Mouse (Mus musculus): ENCODE results near the gene Cacnb2. TPM values are rescaled to one million over a fixed set of nuclear protein-coding genes. Genes with fewer than 3 reads are reported as not detected.

Cacnb2 gene
- polyA plus RNA-seq (2012; ENCODE audit: insufficient read depth, insufficient read length, missing spikeins) = 0.54 TPM in 1 of 2 replicates, not detected in the other

DNA sequence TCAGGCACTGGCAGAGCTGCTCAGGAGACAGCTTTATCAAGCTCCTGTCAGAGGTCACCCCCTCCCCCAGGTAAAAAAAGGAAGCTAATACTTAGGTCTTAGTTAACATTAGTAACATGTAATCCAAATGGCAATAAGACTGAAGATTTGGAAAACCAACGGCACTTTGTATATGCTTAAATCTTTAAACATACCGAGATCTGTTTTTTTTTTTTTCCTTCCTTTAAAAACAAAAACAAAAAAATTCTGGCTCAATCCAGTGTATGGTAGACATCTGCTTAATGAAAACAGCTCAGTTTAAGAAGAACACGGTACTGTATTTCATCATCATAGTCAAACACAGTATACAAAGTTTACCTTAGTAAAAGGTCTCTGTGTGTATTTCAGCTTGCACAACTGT lies at the start of gene Cacnb2:
Gene Cacnb2 (plus strand): TSS at position 301 of the 400 bp plus-strand sequence.
- no peak within 1 kb of the TSS for H3K27ac ChIP-seq (replicated peaks; ENCODE audit: low read depth, low read length)
- H3K4me1 ChIP-seq (ENCODE audit: control insufficient read depth, insufficient read depth, insufficient read length, low read length) = no peaks in the 10 kb centered on the region; the same call in 1 of the 2 replicates
- peak within 1 kb of the TSS; percentile 61 for H3K4me3 ChIP-seq (ENCODE audit: insufficient read depth, low read depth, low read length)

DNA sequence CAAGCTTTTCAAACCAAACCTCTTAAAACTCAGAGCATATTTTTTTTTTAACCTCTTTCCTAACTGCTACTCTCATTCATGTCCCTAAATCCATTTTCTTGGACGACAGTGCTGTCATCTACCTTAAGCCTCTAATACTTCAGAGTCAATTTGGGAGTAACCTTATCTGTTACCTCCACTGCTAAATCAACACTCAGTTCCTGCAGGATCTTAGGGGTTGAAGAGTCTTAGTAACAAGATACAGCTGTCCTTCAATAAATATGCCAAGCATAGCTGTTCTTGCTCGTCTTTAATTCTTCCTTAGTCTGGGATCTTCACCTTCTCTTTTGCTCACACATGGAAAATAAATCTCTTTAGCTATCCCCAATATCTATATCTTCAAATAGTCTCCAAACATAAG lies 34.9 kb upstream of the Cacnb2 start:
- Histone ChIP-seq H3K4me3 (ENCODE audit: insufficient read depth, low read depth, low read length) (no peak overlapping the region), H3K27ac (replicated peaks; ENCODE audit: low read depth, low read length) (no peak overlapping the region), H3K4me1 (ENCODE audit: control insufficient read depth, insufficient read depth, insufficient read length, low read length) (no peaks in the 10 kb centered on the region)

DNA sequence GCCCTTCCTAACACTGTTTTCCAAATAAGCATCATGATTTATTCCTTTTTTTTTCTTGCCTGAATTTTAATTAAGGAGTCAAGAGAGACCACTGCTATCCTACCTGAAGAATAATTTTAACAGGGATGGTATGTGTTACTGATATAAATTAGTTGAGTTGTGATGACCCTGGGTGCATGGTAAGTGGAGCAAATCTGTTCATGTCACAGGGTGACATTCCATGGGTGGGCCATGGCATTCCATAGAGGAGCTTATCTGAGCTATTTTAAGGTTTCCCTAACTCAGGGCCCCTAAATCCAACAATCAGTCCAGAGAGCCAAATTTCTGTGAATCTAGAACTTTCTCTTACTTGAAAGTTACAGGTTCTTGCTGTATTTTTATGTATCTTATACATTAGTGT lies 31.6 kb upstream of the Cacnb2 start:
- Histone ChIP-seq H3K27ac (replicated peaks; ENCODE audit: low read depth, low read length) (no peak overlapping the region), H3K4me1 (ENCODE audit: control insufficient read depth, insufficient read depth, insufficient read length, low read length) (no peaks in the 10 kb centered on the region), H3K4me3 (ENCODE audit: insufficient read depth, low read depth, low read length) (no peak overlapping the region)

DNA sequence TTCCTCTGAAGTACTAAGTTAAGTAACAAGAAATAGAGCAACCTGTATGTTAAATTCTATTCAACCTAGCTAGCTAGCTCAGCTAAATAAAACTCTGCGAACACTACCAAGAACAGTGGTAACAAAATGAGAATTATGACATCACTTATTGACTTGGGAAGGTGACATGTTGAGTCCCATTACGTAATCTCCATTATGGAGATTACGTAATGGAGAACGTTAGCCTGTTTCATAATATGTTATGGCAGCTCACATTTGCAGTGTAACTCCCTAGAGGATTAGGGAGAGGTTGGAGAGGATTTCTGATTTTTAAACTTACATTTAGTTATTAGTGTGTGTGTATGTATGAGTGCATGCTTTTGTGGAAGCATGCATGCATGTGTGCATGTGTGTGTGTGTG lies 13.3 kb upstream of the Cacnb2 start:
- H3K27ac ChIP-seq (replicated peaks; ENCODE audit: low read depth, low read length) = no peak overlapping the region

DNA sequence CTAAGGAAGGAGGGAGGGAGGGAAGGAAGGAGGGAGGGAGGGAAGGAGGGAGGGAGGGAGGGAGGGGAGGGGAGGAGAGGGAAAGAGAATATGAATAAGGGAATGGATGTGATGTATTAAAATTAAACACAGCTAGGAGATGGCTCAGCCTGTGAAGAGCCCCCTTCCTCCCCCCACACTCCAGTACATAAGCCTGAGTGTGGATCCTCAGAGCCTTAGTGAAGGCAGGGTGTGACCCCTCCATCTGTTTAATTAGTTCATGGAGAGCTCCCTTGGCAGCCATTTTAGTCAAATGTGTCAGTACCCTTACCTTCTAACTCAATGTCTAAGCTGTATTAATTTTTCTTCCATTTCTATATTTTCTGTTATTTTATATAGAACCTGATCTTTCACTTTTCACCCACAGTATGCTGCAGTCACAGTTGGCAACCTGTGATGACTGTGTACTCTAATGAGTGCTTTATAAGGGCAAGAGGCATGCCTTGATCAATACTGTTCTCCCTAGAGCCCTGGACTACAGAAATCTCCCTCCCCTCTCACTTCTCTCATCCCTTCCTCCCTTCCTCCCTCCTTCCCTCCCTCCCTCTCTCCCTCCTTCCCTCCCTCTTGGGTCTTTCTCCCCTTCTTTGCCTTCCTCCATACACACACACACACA lies 4.9 kb upstream of the Cacnb2 start:
- H3K4me3 ChIP-seq (ENCODE audit: insufficient read depth, low read depth, low read length) = no peak overlapping the region
- no peaks in the 10 kb centered on the region for H3K4me1 ChIP-seq (ENCODE audit: control insufficient read depth, insufficient read depth, insufficient read length, low read length)
- no peak overlapping the region for H3K27ac ChIP-seq (replicated peaks; ENCODE audit: low read depth, low read length)

More for the DNA sequence above, 13.3 kb upstream of the Cacnb2 start:
- Histone ChIP-seq H3K4me1 (ENCODE audit: control insufficient read depth, insufficient read depth, insufficient read length, low read length) (no peaks in the 10 kb centered on the region), H3K4me3 (ENCODE audit: insufficient read depth, low read depth, low read length) (no peak overlapping the region)

DNA sequence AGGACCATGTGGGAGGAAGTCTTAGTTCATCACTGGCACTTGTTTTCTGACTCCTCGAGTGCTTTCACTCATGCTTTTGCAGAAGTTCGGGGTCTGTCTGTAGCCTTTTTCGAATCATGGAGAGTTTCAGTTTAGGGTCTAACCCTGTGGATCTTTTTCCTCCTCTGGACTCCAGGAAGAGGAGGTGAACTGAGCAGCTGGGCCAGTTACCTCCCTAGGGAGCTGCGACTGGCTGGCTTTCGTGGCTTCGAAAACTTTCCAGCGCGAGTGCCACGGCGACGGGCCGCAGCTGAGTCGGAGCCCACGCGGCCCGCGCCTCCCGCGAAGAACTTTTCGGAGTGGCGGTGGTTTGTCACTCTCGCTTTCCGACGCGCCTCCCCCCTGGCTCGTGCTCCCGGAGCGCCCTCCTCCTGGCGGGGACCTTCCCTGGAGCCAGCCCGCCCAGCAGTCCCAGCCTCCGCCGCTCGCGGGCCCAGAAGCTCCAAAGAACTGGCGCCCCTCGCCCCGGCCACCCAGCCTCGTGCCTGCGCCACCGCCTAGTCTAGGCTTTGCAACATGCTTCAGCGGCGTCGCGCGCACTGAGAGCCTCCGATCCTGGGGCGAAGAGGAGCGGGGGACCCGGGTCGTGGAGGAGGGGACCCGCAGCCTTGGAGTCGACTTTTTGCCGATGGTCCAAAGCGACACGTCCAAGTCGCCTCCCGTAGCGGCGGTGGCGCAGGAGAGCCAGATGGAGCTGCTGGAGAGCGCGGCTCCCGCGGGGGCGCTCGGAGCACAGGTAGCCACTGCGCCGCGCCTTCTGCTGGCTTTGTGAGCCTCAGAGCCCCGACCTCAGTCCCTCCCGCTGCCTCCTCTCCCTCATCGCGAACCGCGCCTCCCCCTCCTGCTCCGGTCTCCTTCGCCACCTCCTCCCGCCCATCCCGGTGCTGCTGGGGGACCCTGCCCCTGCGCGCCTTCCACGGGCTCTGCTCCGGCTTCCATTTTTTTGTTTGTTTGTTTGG lies 1.2 kb downstream of the Cacnb2 start:
- no peaks in the 10 kb centered on the region; the same call in 1 of the 2 replicates for H3K4me1 ChIP-seq (ENCODE audit: control insufficient read depth, insufficient read depth, insufficient read length, low read length)
- H3K4me3 ChIP-seq (ENCODE audit: insufficient read depth, low read depth, low read length) = peak overlapping the region; percentile 61
- H3K27ac ChIP-seq (replicated peaks; ENCODE audit: low read depth, low read length) = no peak overlapping the region

DNA sequence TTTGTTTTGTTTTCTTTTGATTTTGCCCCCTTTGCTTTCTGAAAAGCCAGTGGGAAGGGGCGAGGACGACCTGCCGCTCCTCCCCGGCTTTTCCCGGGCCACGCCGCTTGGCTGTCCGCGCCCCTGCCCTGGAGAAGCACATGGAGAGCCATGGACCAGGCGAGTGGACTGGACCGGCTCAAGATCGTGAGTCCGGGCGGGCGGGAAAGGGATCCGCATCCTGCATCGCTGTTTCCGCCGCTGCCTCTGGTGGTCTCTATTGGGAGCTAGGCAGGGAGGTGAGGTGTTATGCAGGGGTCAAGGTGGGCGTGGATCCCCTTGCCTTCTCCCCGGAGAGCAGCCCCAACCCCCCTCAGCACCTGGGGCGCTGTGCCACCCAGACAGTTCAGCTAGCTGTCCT lies 1.9 kb downstream of the Cacnb2 start:
- peak overlapping the region; percentile 61 for H3K4me3 ChIP-seq (ENCODE audit: insufficient read depth, low read depth, low read length)
- H3K4me1 ChIP-seq (ENCODE audit: control insufficient read depth, insufficient read depth, insufficient read length, low read length) = no peaks in the 10 kb centered on the region; the same call in 1 of the 2 replicates
- no peak overlapping the region for H3K27ac ChIP-seq (replicated peaks; ENCODE audit: low read depth, low read length)

DNA sequence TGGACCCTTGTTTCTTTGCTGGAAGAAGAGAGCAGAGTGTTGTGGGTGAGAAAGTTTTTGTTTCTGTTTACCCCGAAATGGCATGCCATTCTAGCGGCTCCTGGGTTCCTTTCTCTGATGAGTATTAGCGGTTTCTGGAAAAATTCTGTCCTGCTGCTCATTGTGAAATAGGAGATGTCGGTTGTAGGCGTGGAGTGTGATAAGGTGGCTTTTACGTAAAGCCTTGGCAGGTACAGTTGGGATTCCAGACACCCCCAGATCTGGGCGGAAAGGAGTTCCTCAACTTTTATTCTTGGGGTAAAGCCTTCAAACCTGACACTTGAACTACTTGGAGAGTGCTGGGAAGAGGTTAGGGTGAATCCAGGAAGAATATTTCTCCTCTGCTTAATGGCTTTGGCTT lies 2.3 kb downstream of the Cacnb2 start:
- no peaks in the 10 kb centered on the region; the same call in 1 of the 2 replicates for H3K4me1 ChIP-seq (ENCODE audit: control insufficient read depth, insufficient read depth, insufficient read length, low read length)
- peak overlapping the region; percentile 61 for H3K4me3 ChIP-seq (ENCODE audit: insufficient read depth, low read depth, low read length)
- H3K27ac ChIP-seq (replicated peaks; ENCODE audit: low read depth, low read length) = no peak overlapping the region

DNA sequence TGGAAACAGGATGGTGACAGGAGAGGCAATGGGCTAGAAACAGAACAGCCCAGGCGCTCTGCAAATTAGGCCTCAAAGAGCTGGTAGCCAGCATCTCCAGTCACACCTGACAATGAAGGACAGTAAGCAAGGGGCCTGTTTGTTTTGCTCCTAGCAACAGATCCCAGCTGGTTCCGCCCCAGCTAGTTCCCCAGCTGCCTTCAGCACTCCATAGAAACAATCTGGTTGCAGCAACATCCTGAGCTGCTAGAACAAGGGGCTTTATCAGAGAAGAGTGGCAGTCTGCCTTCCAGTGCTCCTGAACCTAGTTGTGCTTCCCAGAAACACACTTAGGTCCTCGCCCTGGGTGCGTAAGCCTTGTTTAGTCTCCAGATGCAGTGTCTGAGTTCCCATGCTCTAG lies 5.7 kb downstream of the Cacnb2 start:
- Histone ChIP-seq H3K4me3 (ENCODE audit: insufficient read depth, low read depth, low read length) (no peak overlapping the region), H3K4me1 (ENCODE audit: control insufficient read depth, insufficient read depth, insufficient read length, low read length) (no peaks in the 10 kb centered on the region; the same call in 1 of the 2 replicates), H3K27ac (replicated peaks; ENCODE audit: low read depth, low read length) (no peak overlapping the region)

DNA sequence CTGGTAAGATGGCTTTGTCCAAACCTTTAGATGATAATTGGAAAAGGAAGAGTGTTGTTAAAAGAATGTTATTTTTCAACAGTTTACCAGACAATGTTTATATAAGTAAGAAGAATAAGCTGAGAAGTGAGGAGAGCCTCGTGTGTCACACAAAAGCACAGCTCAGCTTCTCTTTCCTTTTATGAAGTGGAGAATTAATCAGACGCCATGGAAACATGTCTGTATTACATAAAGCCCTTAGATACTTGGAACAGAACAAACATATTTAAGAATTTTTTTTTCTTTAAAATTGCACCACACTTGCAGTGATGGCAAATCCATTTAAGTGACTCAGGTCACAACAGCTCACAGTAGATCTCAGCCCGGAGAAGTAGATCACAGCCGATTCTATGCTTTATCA lies 9.8 kb downstream of the Cacnb2 start:
- Histone ChIP-seq H3K4me1 (ENCODE audit: control insufficient read depth, insufficient read depth, insufficient read length, low read length) (no peaks in the 10 kb centered on the region), H3K4me3 (ENCODE audit: insufficient read depth, low read depth, low read length) (no peak overlapping the region), H3K27ac (replicated peaks; ENCODE audit: low read depth, low read length) (no peak overlapping the region)

DNA sequence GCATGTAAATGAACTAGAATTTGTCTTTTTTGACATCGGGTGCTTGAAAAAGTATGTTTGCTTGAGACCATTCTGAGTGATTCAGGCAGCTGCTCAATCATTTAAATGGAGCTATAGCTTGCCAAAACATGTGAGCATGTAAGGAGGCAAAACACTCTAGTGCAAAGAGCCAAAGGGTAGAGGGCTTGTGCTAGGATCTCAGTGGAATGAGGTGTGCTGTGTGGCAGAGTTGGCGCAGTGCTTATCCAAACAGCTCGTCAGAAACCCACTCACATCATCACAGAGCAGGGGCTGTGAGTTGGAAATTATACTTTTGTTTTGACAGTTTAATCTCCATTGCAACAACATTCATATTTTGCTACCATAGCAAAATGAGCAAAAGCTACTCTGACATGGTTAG lies 13.5 kb downstream of the Cacnb2 start:
- Histone ChIP-seq H3K27ac (replicated peaks; ENCODE audit: low read depth, low read length) (no peak overlapping the region), H3K4me3 (ENCODE audit: insufficient read depth, low read depth, low read length) (no peak overlapping the region), H3K4me1 (ENCODE audit: control insufficient read depth, insufficient read depth, insufficient read length, low read length) (no peaks in the 10 kb centered on the region)

DNA sequence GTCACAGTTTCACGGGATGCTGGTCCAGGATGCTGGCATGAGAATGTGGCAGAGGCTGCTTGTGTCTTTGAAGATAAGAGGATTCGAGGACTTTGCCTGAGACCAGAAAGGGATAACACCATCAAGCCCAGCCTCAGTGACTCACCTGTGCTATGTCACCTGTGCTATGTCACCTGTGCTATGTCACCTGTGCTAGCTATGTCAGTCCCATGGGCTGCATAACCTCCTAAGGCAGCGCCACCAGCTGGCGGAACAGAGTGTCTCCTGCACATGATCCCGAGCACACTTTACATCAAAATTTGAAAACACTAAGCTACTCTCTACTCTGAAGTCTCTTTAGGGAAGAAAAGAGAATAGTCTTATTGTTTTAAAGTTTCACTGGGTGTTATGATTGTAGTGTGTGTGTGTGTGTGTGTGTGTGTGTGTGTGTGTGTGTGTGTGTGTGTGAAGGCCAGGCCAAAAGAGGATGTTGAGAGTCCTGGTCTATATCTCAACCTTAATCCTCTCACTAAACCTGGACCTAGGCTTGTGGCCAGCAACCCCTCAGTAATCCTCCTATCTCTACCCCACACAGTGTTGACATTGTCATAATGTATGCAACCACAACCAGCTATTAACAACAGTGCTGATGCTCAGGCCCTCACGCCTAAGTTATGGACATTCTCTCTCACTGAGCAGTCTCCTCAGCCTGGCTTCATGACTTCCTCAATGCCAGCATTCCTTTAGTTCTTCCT lies 17.4 kb downstream of the Cacnb2 start:
- no peaks in the 10 kb centered on the region for H3K4me1 ChIP-seq (ENCODE audit: control insufficient read depth, insufficient read depth, insufficient read length, low read length)
- H3K4me3 ChIP-seq (ENCODE audit: insufficient read depth, low read depth, low read length) = no peak overlapping the region
- H3K27ac ChIP-seq (replicated peaks; ENCODE audit: low read depth, low read length) = no peak overlapping the region

DNA sequence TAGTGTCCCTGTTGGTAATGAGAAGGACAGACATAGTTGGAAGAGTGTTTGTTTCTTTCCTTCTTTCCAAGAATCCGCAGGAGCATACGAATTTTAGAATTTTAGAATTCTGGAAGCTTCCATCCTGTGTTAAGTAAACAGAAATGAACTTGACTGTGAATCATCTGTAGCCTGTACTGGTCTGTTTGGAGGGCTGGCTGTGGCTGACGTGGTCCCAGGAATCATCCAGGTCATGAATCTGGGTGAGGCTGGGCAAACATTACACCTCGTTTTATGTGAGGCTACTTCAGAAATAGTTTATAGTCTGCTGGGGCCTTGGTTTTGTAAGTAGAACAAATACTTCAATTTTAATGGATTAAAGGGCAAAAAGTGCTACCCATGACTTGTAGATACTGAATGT lies 18.0 kb downstream of the Cacnb2 start:
- no peak overlapping the region for H3K4me3 ChIP-seq (ENCODE audit: insufficient read depth, low read depth, low read length)
- H3K4me1 ChIP-seq (ENCODE audit: control insufficient read depth, insufficient read depth, insufficient read length, low read length) = no peaks in the 10 kb centered on the region
- H3K27ac ChIP-seq (replicated peaks; ENCODE audit: low read depth, low read length) = no peak overlapping the region

DNA sequence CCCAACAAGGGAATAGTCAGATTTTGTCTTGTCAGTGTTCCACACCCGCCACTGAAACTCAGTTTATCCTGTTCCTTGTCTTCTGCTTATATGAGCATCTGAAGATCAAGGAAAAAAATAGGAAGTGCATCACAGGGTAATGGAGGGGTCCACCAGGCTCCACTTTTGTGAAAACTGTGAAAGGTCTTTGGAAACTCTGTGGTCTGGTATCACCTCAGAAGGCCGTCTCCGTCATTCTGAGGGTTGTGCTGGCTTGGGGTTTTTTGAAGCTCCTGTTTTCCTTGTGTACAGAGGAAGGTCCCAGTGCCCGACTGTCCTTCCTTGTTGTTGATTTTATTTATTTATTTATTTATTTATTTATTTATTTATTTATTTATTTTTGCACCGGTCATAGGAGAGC lies 20.9 kb downstream of the Cacnb2 start:
- no peak overlapping the region for H3K27ac ChIP-seq (replicated peaks; ENCODE audit: low read depth, low read length)
- no peak overlapping the region for H3K4me3 ChIP-seq (ENCODE audit: insufficient read depth, low read depth, low read length)
- H3K4me1 ChIP-seq (ENCODE audit: control insufficient read depth, insufficient read depth, insufficient read length, low read length) = no peaks in the 10 kb centered on the region
